Mouse (Mus musculus) T-helper 1 cell (primary cell): ENCODE data around the gene Gm11020.

Experiments used
- in situ Hi-C: fragments of 300-600 bp; cut with MboI, MseI; formaldehyde crosslinking; loops from one replicate; pipeline ENCODE4 v1.15.1; 2025; ENCODE audit warnings: high pct_unique_total_duplicates

Gene Gm11020

GRCm38 (mm10) chr8:104341678-104342077 lies 20.3 kb downstream of the Gm11020 start:
- in situ Hi-C loops: loop anchor here (5.0 kb wide), 2 partner anchors 61 to 101 kb away; partner anchors contain the start of gene Dync1li2

GRCm38 (mm10) chr8:104342426-104342825 lies 21.1 kb downstream of the Gm11020 start:
- in situ Hi-C loops: loop anchor here (5.0 kb wide), 2 partner anchors 60 to 100 kb away; partner anchors contain the start of gene Dync1li2

DNA sequence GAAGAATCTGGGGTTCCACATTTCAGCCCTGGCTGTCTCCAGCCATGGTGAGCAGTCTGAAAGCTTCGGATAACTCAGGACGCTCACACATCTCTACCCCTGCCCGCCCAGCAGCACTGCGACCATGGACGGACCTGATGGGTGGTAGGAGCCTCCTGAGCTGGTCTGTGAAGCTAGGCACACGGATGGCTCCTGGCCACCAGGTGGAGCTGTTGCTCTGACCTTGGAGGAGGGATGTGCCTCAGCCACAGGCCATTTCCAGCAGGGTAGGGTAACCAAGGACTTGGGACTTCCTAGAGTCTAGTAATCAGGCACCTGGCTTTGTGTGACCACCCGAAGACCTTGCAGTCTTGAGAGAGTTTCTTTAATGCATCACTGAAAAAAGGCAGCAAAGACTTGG lies 22.6 kb downstream of the Gm11020 start:
- in situ Hi-C loops: loop anchor here (5.0 kb wide), 2 partner anchors 58 to 98 kb away; partner anchors contain the start of gene Dync1li2

- in situ Hi-C loops: loop anchor here (5.0 kb wide), 2 partner anchors 58 to 98 kb away; partner anchors contain the start of gene Dync1li2
Observed at GRCm38 (mm10) chr8:104344622-104345021, 23.3 kb downstream of the Gm11020 start.

DNA sequence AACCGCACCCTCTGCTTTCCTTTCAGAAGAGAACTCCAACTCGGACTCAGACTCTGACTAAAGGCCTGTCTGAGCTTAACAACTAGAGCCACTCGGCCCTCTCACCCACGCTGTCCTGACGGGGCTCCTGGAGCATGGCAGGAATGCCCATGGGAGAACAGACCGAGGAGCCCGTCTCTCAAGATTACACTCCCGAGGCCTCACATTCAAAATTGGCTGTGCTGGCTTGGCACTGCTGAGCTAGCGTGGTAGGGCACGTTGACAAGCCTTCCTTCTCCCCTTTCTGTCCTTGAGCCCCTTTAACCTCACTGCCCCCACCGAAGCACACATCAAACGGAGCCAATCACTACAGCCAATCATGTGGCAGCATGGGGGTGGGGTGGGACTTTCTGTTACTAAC lies 25.3 kb downstream of the Gm11020 start:
- in situ Hi-C loops: no loop called here

DNA sequence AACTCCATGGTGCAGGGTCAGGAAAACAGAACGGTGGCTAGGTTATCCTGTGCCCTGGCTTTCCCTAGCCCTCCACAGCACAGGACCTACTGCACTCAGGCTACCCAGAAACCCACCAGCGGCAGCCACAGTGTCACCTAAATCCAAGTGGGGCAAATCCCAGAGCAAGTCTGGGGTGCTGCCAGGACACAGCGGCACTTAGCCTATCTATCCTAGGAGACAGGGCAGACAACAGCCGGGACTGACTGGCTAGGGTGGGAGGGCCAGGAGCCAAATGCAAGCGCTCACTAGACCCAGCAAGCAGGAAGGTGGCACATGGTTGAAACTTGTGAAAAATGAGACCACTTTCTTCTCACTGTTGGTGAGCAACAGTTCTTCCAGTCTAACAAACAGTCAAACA lies 27.6 kb downstream of the Gm11020 start:
- in situ Hi-C loops: no loop called here

DNA sequence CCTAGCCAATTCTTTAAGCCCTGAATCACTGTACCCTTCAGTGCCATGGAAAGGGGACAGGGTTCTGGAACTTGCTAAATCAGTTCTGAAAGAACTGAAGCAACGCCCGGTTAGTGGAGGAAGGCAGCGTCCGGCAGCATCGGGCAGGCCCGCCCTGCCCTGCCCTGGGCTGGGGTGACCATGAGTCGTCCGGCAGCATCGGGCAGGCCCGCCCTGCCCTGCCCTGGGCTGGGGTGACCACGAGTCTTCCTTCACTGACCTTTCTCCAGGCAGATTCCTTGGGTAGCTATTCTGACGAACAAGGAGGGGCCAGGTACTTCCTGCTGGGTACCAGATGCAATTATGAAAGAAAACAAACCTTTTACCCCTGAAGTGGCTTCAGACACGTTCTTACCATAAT lies 28.7 kb downstream of the Gm11020 start:
- in situ Hi-C loops: no loop called here

GRCm38 (mm10) chr8:104353186-104353585 lies 31.8 kb downstream of the Gm11020 start:
- in situ Hi-C loops: no loop called here

GRCm38 (mm10) chr8:104354504-104354903 lies 33.1 kb downstream of the Gm11020 start:
- in situ Hi-C loops: no loop called here

- in situ Hi-C loops: no loop called here
Observed at GRCm38 (mm10) chr8:104358637-104359036, 37.3 kb downstream of the Gm11020 start.

DNA sequence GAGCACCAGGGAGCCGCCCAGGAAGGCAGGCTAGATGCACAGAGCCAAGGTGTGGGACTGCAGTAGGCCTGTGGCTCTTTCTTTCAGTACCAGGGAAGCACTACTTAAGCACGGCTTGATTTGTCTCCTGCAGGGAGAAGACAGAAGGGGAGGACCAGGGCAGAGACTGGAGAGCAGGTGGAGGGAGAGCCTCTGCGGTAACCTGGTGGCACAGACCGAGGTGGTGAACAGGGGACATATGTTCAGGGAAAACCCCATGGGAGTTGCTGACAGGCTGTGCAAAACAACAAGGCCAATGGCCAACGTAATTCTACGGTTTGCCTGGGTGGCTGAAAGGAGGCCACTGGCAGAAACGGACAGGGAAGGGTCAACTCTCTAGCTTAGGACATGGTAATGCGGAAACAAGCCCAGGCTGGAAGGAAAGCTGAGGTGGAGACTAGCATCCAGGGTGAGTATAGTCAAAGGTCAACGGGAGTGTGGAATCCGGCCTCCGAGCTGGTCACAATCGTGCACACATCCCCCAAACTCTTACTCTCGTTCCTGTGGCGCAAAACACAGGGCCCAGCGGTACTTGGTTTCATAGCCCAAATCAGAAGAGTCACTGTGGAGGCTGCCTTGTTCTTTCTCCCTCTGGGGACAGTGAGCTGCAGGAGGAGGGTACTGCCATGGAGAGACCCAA lies 38.5 kb downstream of the Gm11020 start:
- in situ Hi-C loops: no loop called here

GRCm38 (mm10) chr8:104365695-104366094 lies 44.3 kb downstream of the Gm11020 start:
- in situ Hi-C loops: no loop called here

- in situ Hi-C loops: no loop called here
Observed at GRCm38 (mm10) chr8:104367398-104367797, 46.0 kb downstream of the Gm11020 start.

DNA sequence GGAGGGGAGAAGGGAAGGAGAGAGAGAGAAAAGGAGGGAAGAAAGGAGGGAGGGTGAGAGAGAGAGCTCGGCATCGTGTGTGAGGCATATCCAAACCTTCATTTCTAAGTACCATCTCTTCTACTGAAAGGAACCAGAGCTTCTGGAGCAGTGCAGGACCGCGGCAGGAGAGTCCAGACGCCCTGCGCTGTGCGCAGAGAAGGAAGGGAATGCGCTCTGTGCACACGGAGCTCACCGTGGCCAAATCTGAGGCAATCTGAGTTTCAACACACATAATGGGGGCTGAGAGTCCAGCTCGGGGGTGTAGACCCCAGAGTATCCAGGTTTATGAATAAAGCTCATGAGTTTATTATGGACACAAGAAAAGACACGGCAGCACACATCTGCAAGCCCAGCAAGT lies 48.2 kb downstream of the Gm11020 start:
- in situ Hi-C loops: no loop called here

DNA sequence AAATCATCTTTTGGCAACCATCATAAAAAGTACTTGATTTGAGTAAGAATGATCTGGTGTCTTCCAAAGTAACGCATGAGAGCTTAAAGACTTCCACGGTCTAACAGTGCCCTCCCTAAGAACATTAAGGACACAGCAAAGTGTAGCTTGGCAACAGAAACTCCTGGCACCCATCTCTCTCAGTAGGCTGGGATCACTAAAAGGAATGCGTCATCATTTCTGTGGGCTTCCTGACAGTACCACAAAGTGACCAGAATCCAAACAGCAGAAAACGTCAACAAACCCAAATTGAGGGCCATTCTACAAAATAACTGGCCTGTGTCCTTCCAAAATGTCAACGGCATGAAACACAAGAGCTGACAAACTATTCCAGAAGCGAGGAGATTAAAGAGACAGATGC lies 48.7 kb downstream of the Gm11020 start:
- in situ Hi-C loops: no loop called here

GRCm38 (mm10) chr8:104371121-104371520 lies 49.8 kb downstream of the Gm11020 start:
- in situ Hi-C loops: no loop called here
